Mouse (Mus musculus) forelimb bud, embryonic 11.5 days (tissue): ENCODE data around the gene Lmnb2.

Experiments
- DNase-seq: peaks from one replicate; pipeline ENCODE4 v3.0.0-alpha.2; 2012; ENCODE audit warnings: low read depth, low spot score

Gene Lmnb2

GRCm38 (mm10) chr10:80930361-80931152, 12.5 kb upstream of the Lmnb2 start:
- DNase-seq = no peak

- DNase-seq = peak; percentile 99
Measured at GRCm38 (mm10) chr10:80929299-80930226, 11.5 kb upstream of the Lmnb2 start, which contains the start of gene Gadd45b. Gene Gadd45b (plus strand): TSS chr10:80930073.

DNA sequence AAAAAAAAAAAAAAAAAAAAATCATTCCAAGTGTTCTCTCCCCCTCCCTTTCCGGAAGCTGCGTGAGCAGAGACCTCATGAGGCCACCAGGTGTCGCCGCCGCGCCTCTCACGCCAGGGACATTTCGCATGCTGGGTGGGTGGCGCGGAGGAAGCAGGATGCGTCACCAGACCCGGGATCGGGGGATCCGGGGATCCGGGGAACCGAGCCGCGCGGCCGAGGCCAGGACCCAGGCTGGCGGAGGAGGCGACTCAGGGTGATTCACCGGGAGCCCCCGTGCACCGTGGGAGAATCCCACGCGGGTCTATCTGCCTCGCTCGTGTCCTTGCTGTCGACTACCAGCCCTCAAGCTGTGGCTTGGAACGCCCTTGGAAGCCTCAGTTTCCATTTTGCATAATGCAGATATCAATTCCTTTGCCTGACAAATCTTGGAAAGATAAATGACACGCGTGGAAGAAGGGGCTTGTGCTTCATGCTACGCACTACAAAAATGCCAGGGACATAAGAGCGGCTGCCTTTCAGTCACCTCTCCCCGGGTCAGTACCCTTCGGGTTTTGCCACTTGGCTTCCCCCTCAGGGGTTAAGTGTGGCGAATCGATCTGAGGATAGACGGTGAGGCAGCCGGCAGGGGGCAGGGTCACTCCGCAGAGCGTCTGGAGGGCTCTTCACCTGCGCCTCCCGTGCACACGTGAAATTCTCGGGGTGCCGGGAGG, 10.7 kb upstream of the Lmnb2 start:
- DNase-seq = peak; percentile 87

DNA sequence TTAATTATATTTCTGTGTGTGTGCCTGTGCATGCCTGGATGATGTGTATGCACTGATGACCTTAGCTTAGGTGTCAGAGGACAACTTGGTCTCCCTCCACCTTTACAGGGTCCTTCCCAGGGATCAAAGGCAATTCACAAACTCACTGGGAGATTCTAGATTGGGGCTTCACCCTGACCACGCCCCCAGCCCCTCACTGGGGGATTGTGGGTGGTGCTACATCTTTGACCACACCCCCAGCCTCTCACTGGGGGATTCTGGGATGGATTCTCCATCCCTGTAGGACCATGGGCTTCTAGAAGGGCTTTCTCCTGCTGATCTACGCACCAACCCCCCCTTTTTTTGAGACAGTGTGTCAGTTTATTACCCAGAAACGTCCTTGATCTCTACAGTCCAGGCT, 7.4 kb upstream of the Lmnb2 start:
- no peak for DNase-seq

DNA sequence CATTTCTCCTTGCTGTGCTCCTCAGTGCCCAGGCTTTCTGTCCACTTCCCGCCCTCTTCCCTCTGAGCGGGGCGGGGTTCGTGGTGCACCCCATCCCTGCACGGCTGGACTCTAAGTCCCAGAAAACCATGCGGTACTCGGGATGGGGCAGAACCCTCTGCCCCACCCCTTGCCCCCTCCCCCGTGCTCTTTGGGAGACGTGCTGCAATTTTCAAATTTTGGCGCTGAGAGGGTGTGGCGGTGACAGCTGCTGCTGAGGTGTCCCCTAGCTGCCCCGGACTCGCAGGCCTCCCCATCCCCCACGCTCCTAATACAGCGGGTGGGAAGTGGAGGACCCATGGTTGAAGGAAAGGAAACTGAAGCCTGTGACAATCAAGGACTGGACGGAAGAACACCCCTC, 3.9 kb upstream of the Lmnb2 start:
- no peak for DNase-seq

DNA sequence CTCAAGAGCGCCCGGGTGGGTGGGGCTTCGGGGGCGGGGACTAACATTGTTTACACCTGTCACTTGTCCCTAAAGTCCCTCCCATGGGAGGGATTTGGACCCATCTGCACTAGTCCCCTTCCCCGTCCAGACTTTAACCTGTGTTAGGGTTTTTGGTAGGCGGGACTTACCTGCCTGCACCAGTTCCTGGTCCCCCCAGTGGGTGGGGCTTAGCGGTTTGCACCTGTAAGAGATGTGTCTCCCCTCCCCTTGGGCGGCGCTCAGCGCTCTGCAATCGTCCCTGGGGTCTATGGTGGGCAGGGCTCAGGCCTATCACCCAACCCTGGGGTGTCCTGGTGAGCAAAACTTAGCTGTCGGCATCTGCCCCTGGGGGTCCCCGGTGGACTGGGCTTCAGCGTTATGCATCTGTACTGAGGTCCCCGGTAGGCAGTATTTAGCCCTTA, 688 bp downstream of the Lmnb2 start:
- no peak for DNase-seq

DNA sequence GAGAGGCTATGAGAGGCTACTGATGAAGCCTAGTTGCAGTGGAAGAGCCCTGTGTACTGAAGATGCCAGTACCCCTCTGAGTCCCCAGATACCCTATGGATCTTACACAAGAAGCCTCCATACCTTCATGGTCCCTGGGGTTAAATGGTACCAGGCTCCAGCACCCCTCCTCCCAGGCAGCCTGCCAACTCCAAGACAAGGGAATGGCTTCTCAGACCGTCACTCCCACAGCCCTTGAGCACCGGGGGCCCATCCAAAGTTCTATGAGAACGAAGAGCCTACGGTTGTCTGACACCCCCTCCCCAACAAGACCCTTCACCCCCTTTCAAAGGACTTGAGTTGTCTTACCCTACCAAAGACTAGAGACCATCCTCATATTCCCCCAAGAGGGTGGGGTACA, 2.3 kb downstream of the Lmnb2 start:
- DNase-seq = no peak

DNA sequence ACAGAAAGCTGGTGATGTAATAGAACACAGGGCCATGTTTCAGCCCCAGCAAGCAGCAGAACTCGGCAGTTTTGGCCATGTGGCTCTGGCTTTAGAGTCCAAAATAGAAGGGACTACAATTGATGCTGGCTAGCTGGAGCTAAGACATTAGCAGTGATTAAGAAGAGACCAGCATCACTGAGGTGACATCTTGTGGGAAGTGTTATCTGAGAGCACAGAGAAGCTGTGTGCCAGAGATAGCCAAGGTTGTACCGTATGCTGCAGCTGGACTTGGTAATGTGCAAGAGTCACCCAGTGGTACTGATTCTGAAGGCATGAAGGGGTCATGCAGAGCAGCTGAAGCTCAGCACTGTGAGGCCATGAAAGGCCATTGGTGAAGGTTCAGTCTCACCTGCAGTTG, 2.8 kb downstream of the Lmnb2 start:
- DNase-seq = no peak

- no peak for DNase-seq
Measured at GRCm38 (mm10) chr10:80914253-80914656, 3.8 kb downstream of the Lmnb2 start.

DNA sequence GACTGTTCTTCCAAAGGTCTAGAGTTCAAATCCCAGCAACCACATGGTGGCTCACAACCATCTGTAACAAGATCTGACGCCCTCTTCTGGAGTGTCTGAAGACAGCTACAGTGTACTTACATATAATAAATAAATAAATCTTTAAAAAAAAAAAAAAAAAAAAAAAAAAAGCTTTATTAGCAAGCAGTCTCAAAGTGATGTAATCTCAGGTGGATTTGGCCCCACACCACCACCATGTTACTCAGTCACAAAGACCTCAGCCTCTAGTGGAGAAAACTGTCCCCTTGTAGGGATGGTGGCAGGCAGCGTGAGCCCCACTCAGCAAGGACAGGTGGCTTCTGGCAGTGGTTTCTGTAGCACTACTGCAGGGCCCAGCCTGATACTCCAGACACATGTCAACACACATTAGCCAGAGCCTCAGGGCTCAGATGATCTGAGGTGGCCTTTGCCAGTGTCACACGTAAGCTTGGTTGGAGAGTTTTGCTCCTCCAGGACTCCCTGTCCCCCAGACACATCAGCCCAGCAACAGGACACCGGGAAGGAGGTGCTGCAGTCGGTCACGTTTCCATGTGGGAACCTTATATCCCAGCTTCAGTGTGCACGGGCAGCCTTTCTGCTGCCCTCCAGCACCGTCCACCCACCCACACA, 4.6 kb downstream of the Lmnb2 start:
- no peak for DNase-seq

GRCm38 (mm10) chr10:80911891-80912290, 6.2 kb downstream of the Lmnb2 start:
- no peak for DNase-seq

- DNase-seq = no peak
Measured at GRCm38 (mm10) chr10:80911354-80911753, 6.7 kb downstream of the Lmnb2 start.

- no peak for DNase-seq
Measured at GRCm38 (mm10) chr10:80909375-80910162, 8.5 kb downstream of the Lmnb2 start.

GRCm38 (mm10) chr10:80904709-80905108, 13.3 kb downstream of the Lmnb2 start:
- no peak for DNase-seq

- no peak for DNase-seq
Measured at GRCm38 (mm10) chr10:80904004-80904693, 13.9 kb downstream of the Lmnb2 start.

DNA sequence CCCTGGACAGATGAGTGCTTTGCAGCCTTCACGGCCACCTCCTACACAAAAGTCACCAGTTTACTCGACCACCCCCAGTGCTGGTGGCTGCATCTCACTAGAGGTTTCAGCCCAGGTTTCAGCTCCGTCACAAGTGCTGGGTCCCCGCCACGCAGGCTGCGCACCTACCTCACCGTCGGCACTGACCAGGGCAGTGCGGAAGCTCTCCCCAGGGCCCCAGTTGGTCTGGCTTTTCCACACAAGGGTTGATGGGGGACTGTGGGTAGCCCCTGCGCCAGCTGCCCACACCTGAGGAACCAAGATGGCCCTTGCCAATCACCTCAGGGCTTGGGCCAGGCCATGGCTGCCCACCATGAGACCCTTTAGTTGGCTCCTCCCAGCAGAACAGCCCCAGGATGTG, 14.8 kb downstream of the Lmnb2 start:
- no peak for DNase-seq

- DNase-seq = no peak
Measured at GRCm38 (mm10) chr10:80902273-80902940, 15.6 kb downstream of the Lmnb2 start.

DNA sequence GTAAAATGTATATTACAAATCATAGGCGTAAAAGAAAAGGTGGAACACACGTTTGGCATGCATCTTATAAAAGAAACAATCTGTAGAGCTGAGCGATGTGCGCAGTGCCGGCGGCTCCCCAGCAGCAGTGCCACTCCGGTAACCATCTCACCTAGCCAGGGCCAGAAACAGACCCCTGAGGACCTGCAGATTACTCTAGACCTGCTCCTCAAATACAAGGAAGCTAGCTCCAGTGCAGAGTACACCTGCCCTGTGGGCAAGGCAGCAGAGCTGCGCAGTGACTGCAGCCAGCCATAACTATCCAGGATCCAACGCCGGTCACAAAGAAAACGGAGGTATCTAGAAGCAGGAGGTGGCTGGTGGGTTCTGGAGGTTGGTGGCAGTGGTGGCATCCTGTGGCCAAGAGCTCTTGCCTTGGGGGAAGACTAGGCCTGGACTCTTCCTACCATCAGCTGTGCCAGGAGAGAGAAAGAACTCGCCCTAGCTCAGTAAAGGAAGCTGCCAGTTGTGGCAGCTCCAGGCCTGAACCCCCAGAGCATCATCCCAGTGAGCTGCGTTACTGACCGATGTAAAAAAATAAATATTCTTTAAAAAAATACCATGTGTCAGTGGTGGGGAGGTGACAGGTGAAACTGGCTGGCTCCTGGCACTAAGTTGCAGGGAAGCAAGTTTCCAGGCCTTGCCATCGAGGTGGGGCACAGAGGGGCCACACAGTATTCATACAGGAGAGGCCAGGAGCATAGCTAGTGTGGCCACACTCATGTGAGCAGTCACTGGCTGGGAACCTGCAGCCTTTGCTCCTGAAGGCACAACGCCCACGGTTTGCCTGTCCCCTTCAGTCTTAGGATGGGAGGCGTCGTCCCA, 16.4 kb downstream of the Lmnb2 start:
- no peak for DNase-seq
